Mouse (Mus musculus) E14TG2a.4 (cell line): ENCODE data around the gene Ttll8.

Source experiments
- H3K27me3 ChIP-seq: 2 replicates; pipeline ENCODE4 v1.6.1; 2014; ENCODE audit warnings: low read length, control low read depth; ENCODE audit not compliant: insufficient read depth
- H3K36me3 ChIP-seq: 2 replicates; pipeline ENCODE4 v1.6.1; 2014; ENCODE audit warnings: low read length, control low read depth; ENCODE audit not compliant: insufficient read depth
- H3K4me1 ChIP-seq: replicated peaks from 2 replicates; pipeline ENCODE4 v1.6.1; 2014; ENCODE audit warnings: low read depth, low read length, control low read depth
- H3K4me3 ChIP-seq: replicated peaks from 2 replicates; pipeline ENCODE4 v1.5.1; 2014; ENCODE audit warnings: mild to moderate bottlenecking, low read length
- H3K9me3 ChIP-seq: 2 replicates; pipeline ENCODE4 v1.6.1; 2014; ENCODE audit warnings: low read length, control low read depth
- CTCF ChIP-seq: conservative IDR thresholded peaks from 2 replicates; pipeline ENCODE4 v1.5.1; 2014; ENCODE audit warnings: low read length
- NANOG ChIP-seq: IDR thresholded peaks from 2 replicates; pipeline ENCODE4 v1.6.1; 2014; ENCODE audit warnings: borderline replicate concordance, low read length, mixed read lengths
- POU5F1 ChIP-seq: IDR thresholded peaks from 2 replicates; pipeline ENCODE4 v1.6.1; 2014; ENCODE audit warnings: low read length, borderline replicate concordance

Ttll8 gene

DNA sequence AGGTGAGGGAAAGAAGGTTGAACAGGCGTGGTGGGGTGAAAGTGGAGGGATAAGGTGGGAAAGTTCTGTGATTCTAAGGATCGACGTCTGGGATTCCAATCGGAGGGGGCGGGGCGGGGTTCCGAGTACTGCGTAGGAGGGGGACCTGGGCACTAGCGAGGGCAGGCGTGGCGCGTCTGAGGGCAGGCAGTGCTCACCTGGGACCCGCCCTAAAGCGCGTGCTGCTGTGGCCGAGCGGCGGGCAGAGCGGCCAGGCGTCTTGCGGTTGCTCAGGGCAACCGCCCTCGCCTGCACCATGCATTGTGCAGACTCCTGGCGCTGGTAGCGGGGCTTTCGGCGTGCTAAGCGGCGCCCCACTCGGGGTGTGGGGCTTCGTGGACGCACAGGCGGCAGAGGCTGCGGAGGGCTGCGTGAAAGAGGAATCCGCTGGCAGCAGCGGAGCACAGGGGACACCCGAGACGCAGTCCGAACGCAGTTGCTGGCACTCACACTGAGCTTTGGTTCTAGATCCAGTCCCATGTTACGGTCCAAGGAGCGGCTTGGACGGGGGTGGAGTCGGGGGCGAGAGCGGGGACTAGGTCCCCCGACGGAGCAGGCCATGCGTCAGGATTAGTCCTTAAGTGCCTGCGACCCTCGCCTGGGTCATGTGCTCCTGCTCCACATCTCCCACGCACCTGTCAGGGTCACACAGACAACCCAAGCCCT, at the start of gene Ttll8:
TSS of gene Ttll8 (minus strand) at position 51 of the 705 bp plus-strand sequence.
- H3K4me3 ChIP-seq: peak within 1 kb of the TSS; percentile 79
- H3K9me3 ChIP-seq: no peaks in the 10 kb centered on the region
- TF ChIP-seq NANOG (no peak), CTCF (no peak), POU5F1 (no peak)
- H3K27me3 ChIP-seq: peaks cover 61% of the 10 kb centered on the region
- no peaks in the 10 kb centered on the region for H3K36me3 ChIP-seq
- peaks cover 14% of the 10 kb centered on the region for H3K4me1 ChIP-seq

DNA sequence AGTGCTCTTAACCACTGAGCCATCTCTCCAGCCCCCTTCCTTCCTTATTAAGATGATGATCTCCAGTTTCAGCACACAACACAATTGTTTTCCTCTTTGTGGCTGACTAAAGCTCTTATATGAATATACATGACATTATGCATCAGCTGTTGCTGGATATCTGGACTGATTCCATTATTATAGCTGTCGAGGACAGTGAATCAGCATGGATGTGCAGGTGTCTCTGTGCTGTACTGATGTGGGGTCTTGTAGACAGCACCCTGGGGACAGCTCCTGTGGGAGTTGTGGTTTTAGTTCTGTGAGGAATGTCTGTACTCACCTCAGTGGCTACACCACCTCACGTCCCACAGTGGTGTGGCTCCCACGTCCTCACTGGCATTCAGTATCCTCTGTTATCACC, 47.0 kb upstream of the Ttll8 start:
- Histone ChIP-seq H3K27me3 (no peaks in the 10 kb centered on the region), H3K9me3 (no peaks in the 10 kb centered on the region), H3K4me3 (no peak overlapping the region), H3K4me1 (no peaks in the 10 kb centered on the region), H3K36me3 (no peaks in the 10 kb centered on the region)
- no peak for TF ChIP-seq POU5F1
- no peak for TF ChIP-seq CTCF
- no peak for TF ChIP-seq NANOG

DNA sequence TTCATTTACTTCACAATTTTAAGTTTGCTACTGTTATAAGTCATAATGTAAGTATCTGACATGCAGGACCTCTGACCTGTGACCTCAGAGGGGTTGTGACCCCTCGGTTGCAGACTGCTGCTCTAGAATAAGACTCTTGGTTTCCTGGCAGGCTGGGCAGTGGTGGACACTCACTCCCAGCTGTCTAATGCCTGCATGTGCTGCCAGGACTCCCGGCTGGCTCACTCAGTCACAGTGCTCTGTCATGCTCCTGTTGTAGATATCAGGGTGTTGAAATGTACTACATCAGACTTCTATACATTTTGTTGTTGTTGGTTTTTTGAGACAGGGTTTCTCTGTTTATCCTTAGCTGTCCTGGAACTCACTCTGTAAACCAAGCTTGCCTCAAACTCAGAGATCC, 46.1 kb upstream of the Ttll8 start:
- TF ChIP-seq POU5F1: no peak
- TF ChIP-seq NANOG: no peak
- TF ChIP-seq CTCF: no peak
- no peak overlapping the region for H3K4me3 ChIP-seq
- H3K27me3 ChIP-seq: no peaks in the 10 kb centered on the region
- H3K36me3 ChIP-seq: no peaks in the 10 kb centered on the region
- no peaks in the 10 kb centered on the region for H3K9me3 ChIP-seq
- H3K4me1 ChIP-seq: no peaks in the 10 kb centered on the region

DNA sequence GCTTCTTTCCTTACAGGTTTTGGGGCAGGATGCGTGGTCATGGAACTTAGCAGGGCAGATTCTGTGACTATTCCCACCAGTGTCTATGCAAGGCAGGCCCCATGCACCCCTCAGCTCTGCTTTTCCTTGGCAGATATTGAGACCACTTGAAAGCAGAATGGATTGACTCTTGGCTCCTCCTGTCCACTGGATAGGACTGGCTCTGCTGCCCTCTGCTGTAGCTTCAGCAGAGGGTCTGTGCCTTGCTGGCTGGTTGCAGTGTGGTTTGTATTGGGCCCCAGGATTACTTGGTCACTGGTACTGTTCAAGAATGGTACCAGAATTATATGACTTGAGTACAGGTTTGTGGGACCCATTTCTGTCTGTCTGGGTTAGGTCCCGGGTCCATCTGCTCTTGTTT, 44.9 kb upstream of the Ttll8 start:
- TF ChIP-seq POU5F1 (no peak), NANOG (no peak), CTCF (no peak)
- Histone ChIP-seq H3K27me3 (no peaks in the 10 kb centered on the region), H3K9me3 (no peaks in the 10 kb centered on the region), H3K4me3 (no peak overlapping the region), H3K36me3 (no peaks in the 10 kb centered on the region), H3K4me1 (no peaks in the 10 kb centered on the region)

DNA sequence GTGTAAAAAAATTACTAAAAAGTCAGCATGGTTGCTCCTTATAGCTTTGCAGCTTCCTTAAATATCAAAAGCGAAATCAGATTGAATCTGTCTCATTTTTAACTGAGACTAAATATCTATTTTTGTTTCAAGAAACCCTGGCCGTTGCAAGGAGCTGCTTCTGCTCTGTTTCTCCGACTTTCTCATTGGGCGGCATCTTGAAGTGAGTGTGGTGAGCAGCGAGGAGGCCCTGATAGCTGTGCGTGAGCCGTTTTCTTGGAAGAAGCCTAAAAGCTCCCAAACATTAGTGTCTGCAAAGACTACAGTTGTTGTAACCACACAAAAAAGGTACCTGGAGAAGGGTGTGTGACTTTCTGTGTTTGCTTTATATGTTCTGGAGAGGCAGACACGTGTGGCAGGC, 44.4 kb upstream of the Ttll8 start:
- no peaks in the 10 kb centered on the region for H3K36me3 ChIP-seq
- no peaks in the 10 kb centered on the region for H3K9me3 ChIP-seq
- TF ChIP-seq NANOG: no peak
- no peak for TF ChIP-seq CTCF
- TF ChIP-seq POU5F1: no peak
- no peak overlapping the region for H3K4me3 ChIP-seq
- H3K27me3 ChIP-seq: no peaks in the 10 kb centered on the region
- no peaks in the 10 kb centered on the region for H3K4me1 ChIP-seq

DNA sequence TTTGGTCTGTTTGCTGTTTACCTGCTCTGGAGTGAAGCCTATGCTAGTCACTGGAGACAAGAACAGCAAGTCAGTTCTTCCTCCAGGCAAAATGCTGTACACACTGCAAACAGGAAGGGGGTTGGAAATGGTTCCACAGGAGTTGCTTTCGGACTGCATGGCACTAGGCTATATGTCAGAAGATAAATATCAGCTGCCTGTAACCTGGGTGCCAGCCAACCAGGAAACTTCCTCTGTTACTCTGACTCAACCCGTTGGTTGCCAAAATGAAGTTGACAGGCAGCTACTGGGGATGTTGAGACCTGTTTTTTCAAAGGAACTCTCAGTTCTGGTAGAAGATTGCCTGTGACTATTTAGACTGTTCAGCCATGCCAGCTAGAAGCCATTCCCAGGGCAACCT, 35.0 kb upstream of the Ttll8 start:
- Histone ChIP-seq H3K27me3 (peaks cover 9% of the 10 kb centered on the region; the same call in 1 of the 2 replicates), H3K4me1 (no peaks in the 10 kb centered on the region), H3K4me3 (no peak overlapping the region), H3K36me3 (no peaks in the 10 kb centered on the region), H3K9me3 (no peaks in the 10 kb centered on the region)
- TF ChIP-seq CTCF: no peak
- no peak for TF ChIP-seq POU5F1
- no peak for TF ChIP-seq NANOG

DNA sequence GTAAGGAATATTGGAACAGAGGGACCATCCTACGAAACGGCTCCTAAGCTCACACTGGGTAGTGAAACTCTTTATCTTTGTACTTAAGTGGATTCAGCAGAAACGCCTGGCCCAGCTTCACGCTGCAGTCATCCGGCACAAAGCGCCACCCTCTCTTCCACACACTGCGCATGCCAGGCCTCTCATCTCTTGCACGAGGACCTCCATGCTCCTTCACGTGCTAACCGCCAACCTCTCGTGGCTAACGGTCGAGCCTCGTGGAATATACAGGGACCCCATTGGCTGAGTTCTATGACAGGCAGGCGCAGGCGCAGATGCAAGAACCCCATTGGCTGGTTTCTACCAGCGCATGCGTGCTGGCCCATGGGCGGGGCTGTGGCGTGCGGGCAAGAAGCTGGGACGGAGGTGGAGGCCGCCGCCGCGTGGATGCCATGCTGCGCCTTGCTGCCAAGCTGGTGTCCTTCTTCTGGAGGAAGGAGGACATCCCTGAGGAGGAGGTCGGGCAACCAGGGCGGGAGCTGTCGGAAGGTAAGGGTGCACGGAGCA, 28.4 kb upstream of the Ttll8 start, which contains the start of gene Mov10l1:
TSS of gene Mov10l1 (plus strand) at position 376 of the 546 bp plus-strand sequence.
- peak within 1 kb of the TSS; percentile 64 for H3K4me3 ChIP-seq
- no peaks in the 10 kb centered on the region for H3K36me3 ChIP-seq
- peaks cover 9% of the 10 kb centered on the region; the same call in 1 of the 2 replicates for H3K4me1 ChIP-seq
- H3K9me3 ChIP-seq: peaks cover 12% of the 10 kb centered on the region; the same call in 1 of the 2 replicates
- TF ChIP-seq POU5F1: no peak
- peaks cover 65% of the 10 kb centered on the region for H3K27me3 ChIP-seq

DNA sequence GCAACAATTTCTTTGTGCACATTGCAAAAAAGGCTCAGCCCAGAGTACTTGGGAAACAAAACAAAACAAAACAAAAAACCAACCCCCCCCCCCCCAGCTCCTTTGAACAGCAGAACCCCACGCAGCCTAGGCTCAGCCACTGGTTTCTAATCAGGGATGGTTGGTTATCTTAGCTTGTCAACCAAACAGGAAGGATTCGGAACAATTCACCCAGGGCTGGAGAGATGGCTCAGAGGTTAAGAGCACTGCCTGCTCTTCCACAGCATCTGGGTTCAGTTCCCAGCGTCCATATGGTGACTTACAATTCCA, 24.9 kb upstream of the Ttll8 start:
- peaks cover 12% of the 10 kb centered on the region; the same call in 1 of the 2 replicates for H3K9me3 ChIP-seq
- H3K4me3 ChIP-seq: no peak overlapping the region
- H3K4me1 ChIP-seq: peaks cover 9% of the 10 kb centered on the region; the same call in 1 of the 2 replicates
- H3K27me3 ChIP-seq: peaks cover 61% of the 10 kb centered on the region
- no peaks in the 10 kb centered on the region for H3K36me3 ChIP-seq
- TF ChIP-seq CTCF (no peak), NANOG (no peak)

DNA sequence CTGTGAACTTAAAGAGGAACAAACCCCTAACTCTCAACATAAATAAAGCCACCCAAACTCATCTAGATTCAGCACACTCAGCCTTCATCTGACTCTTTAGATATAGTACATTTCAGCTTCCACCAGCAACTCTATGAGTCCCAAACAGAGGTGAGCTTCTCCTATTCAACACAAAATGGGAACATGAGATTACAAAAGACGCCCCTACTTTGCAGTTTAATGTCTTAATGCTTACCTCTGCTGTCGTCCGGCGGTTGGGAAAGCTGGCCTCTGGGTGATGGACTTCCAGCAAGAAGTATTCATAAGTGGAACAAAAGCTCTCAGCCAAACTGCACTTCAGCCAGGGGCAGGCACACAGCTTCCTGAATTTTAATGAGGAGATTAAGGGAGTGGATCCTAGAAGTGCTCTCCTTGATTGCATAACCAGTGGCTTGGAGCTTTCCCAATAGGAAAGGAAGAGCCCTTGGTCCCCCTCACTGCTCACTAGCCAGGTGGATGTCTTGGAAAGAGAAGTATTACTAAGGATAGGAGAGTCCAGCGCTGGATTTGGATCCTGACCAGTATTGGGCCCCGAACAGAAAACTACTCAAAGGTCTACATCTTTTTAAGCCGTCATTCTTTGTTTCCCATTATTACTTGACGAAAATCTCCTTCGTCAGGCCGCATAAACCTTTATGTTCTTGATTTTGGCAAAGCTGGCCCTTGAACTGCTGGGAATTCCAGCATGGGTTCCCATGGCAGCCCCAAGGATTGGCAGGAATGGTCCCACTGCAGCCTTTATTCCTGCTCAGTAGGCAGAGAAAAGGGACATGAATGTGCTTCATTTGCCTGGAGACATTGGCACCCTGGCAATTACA, 24.3 kb upstream of the Ttll8 start, which contains the start of gene Mlc1:
TSS of gene Mlc1 (minus strand) at position 727 of the 857 bp plus-strand sequence.
- peaks cover 10% of the 10 kb centered on the region; the same call in 1 of the 2 replicates for H3K9me3 ChIP-seq
- H3K4me3 ChIP-seq: no peak within 1 kb of the TSS
- TF ChIP-seq POU5F1 (no peak), NANOG (no peak), CTCF (no peak)

More for the DNA sequence above, 24.3 kb upstream of the Ttll8 start, which contains the start of gene Mlc1:
- no peaks in the 10 kb centered on the region for H3K36me3 ChIP-seq
- peaks cover 9% of the 10 kb centered on the region; the same call in 1 of the 2 replicates for H3K4me1 ChIP-seq
- H3K27me3 ChIP-seq: peaks cover 57% of the 10 kb centered on the region
